Mouse (Mus musculus) naive thymus-derived CD4-positive, alpha-beta T cell, adult 2 months (primary cell): Measurements from ENCODE around the gene Odf3b.

Source experiments
- DNase-seq: peaks from one replicate; pipeline ENCODE4 v3.0.0-alpha.2; 2011; ENCODE audit warnings: low read depth

Gene Odf3b

GRCm38 (mm10) chr15:89378831-89379401 is at the start of gene Odf3b:
TSS of gene Odf3b (minus strand) at chr15:89379282.
- peak; percentile 37 for DNase-seq

DNA sequence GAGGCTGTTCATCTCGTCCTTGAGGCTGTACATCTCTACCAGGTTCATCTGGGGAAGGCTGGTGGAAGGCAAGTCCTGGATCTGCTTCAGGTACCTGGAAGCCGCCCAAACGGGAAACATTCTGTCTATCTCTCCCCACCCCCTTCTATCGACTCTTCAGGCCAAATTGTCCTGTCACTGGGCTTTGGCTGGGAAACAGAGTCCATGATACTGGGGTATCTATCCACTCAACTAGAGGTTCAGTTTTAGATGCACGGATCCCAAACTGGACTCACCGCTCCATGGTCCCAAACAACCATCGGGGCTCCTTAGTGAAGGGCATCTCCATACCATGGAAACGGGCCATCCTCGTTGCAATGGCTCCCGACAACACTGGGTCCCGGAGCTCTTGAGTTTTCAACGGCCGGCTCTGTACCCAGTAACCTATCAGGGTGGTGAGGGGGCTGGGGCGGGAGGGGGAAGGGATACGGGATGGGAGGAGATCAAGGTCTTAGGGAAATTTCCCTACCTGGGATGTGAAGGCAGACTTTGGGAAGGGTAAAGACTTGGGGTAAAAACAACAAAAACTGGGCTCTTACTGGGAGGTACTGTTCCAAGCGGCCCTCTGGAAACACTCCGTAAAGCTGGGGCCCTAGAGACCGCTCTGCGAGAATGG is 49.2 kb upstream of the Odf3b start:
- DNase-seq: peak; percentile 15

- DNase-seq: no peak
Measured at GRCm38 (mm10) chr15:89426716-89427115, 47.6 kb upstream of the Odf3b start.

DNA sequence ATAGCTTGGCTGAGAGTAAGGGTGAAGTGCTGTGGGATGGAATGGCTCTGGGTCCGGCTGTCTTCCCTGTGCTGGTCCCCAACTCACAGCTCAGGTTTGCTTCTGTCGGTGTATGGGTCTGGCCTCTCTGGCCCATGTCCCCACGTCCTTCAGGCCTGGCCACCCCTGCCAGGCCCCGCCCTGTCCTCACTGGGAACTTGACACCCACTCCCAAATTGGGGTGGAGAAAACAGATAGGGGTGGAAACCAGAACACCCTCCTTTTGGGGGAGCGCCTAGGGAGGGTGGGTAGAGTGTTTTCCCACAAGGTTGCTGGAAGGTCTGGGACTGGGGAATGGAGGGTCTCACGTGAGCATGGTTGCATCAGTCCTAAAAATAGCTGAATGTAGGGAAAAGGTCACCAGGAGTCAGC is 46.6 kb upstream of the Odf3b start, which contains the start of gene Cpt1b:
Gene Cpt1b, minus strand, starts transcription at position 153 of the 411 bp plus-strand sequence.
- DNase-seq: no peak

- no peak for DNase-seq
Measured at GRCm38 (mm10) chr15:89424621-89425020, 45.5 kb upstream of the Odf3b start.

- DNase-seq: no peak
Measured at GRCm38 (mm10) chr15:89421938-89422337, 42.9 kb upstream of the Odf3b start.

DNA sequence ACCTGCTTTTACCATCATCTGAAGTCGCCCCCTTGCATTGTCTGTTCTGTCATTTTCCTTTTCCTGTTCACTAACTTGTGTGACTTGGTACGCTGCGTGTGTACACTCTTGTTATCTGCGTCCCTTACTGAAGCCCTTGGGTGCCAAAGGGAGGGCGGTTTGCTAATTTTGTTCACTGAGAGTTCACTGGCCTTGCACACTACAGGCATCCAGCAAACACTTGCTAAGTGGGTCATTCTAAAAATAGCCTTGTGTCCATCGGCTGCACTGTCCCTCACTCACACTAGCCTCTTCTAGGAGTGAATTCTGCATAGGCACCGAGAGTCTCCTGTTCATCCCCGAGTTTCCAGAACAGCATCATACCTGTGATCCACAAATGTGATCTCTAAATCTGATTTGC is 36.2 kb upstream of the Odf3b start:
- no peak for DNase-seq

- no peak for DNase-seq
Measured at GRCm38 (mm10) chr15:89410118-89410517, 31.0 kb upstream of the Odf3b start, which contains the start of gene Syce3. TSS of gene Syce3 (minus strand) at chr15:89410503.

- no peak for DNase-seq
Measured at GRCm38 (mm10) chr15:89406691-89407090, 27.6 kb upstream of the Odf3b start.

- no peak for DNase-seq
Measured at GRCm38 (mm10) chr15:89404831-89405623, 25.9 kb upstream of the Odf3b start.

GRCm38 (mm10) chr15:89402471-89402870 is 23.4 kb upstream of the Odf3b start:
- no peak for DNase-seq

GRCm38 (mm10) chr15:89399716-89400115 is 20.6 kb upstream of the Odf3b start:
- no peak for DNase-seq

GRCm38 (mm10) chr15:89398146-89398545 is 19.1 kb upstream of the Odf3b start:
- DNase-seq: no peak

DNA sequence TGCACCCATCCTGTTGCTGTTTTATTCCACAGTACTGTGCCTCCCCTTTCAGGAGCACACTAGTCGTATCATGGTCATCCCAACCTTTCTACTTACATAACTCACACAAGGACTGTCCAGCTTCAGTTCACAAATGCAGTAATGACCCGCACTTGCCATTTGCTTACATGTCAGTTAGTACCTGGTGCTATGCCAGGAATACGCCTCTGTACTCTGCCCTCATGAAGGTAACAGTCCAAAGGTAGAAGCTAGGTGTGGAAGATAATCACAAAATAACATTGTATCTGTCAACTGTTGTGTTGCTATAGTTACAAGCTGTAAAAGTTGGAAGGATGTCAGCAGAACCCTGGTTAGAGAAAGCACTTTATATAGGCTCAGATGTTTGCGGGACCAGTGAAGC is 17.8 kb upstream of the Odf3b start:
- no peak for DNase-seq

- no peak for DNase-seq
Measured at GRCm38 (mm10) chr15:89390081-89390480, 11.0 kb upstream of the Odf3b start.

- DNase-seq: peak; percentile 50
Measured at GRCm38 (mm10) chr15:89387127-89387526, 8.0 kb upstream of the Odf3b start.

DNA sequence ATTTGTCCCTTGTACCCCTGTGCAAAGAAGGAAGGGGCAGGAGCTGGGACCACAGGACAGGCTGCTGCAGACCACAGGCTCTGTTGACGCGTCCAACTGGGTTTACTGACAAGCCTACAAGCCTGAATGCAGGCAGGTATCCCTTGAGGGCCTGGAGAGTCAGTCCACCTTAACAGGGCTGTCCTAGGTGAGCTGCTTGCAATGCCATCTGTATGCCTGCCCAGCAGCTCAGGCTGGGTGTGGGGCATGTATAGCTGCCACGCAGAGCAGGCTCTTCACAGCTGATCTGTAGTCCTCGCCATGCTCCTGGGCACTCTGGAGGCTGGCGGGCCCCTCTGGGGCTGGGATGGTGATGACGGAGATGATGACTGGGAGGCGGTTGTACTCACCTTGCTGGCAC is 5.5 kb upstream of the Odf3b start, which contains the start of gene Klhdc7b:
Gene Klhdc7b, plus strand, starts transcription at position 301 of the 400 bp plus-strand sequence.
- no peak for DNase-seq

GRCm38 (mm10) chr15:89379429-89379828 is 347 bp upstream of the Odf3b start:
- no peak for DNase-seq

DNA sequence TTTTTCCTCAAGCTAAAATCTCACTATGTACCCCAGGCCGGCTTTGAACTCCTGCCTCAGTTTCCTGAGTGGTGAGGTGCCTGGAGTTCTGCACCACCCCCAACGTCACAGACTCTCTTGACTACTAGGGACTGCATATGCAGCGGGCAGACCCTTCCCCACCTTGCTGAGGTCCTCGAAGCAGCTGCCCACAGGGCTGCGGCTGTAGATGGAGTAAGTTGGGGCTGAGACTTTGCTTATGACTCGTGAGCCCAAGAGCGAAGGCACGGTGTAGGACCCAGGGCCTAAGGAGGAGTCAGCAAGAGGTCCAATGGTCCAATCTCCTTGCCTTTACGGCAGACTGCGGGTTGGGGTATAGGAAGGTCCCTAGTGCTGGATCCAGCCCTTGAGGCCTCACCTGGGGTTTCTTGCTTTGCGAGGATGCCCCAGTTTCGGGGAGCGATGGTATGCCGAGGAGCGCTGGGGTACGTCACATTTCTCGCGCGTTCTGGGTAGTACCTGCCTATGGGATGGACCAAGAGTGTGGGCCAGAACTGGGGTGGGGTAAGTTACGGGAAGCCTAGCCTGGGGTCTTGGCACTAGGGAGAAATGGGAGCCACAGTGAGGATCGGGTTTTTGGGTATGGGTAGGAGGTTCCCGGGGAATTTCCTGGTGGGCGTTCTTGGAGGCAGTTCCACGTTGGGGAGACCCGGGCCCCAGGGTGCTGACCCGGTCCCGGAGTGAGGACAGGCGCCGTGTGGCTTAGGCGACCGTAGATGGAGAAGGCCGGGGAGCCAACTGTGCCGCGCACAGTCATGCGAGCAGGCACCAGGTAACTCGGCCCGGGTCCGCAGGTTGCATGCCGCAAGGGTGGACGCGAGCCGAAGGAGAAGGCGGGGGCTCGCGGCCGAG is 899 bp downstream of the Odf3b start:
- peak; percentile 28 for DNase-seq

DNA sequence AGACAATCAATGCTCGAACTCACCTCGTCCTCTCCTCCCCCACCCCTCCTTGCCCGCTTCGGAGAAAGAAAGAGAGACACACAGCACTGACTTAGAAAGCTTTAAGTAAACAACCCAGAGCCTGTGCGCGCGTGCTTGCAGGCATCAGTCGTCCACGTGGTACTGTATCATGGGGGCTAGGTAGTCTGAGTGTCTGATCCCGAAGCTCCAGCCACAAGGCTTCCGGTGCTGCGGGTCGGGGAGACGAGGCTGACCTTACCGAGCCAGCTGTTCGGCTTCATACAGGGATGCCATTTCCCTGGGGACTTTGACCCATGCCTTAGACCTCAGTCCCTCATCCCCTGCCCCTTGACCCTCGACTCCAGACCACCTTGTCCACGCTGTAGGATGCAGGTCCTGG is 1.7 kb downstream of the Odf3b start:
- no peak for DNase-seq

DNA sequence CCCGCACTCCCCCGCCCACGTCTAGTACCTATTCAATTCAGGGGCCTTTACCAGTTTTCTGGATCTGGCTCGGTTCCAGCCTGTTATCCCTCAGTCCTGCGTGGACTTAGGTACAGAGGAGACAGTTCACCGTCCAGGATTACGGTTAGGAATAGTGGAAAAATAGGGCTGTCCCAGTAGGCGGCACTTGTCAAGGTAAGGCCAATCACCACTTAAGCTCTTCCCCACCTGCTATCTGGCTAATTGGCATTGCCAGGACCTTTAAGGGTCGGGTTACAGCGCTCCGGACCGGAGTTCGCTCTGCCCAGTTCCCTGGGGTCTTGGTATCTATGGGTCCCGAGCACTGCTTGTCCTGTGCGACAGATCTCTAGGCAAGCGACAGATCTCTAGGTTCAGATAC is 2.1 kb downstream of the Odf3b start, which contains the start of gene Tymp:
Gene Tymp, minus strand, starts transcription at position 83 of the 400 bp plus-strand sequence.
- DNase-seq: no peak

DNA sequence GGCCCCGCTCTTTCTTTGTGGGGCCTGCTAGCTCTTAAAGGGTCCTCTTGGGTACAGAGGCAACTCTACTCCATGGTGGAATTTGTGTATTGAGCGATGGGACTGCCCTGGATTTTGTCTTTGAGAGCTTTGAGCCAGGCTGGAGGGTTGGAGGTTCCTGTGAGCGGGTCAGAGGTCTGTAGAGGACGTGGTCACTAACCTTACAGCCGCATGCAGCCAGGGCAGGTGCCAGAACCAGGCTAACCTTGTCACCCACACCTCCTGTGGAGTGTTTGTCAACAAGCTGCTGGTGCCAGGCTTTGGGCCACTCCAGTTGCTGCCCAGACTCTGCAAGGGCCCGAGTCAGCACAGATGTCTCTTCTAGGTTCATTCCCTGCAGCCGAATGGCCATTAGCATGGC is 3.0 kb downstream of the Odf3b start:
- no peak for DNase-seq
